Mouse (Mus musculus): ENCODE measurements around the gene Lao1.
A peak's percentile ranks its signal among the peaks of the same experiment; 100 is the strongest.
"Not testable (repeated sequence)": the region's sequence is repeated elsewhere in the genome, so short reads cannot be mapped to it uniquely, and the experiment has no call there.

Gene Lao1

DNA sequence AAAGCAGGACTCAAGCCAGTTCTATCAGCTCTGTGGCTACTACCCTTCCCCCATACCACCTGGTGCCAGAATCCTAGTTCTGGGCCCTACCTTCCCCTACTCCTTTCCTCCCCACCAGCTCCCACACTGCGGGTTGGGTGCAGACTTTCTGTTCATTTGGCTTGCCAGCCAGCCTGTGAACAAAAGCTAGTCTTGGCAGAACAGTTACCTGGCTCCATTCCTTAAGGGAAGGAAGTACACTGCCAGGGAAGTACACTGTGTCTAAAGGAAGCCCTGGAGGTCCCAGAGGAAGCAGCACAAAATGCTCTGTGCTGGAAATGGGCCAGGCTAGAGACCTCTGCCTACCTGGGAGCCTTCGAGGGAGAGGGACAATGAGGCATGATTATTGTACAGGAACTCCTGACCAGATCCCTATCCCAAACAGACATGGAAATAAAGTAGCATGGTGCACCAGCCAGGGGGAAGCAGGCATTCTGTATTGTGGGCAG, at the start of gene Lao1:
Lao1 (plus strand) TSS at position 438 of the 488 bp plus-strand sequence.
- DNase-seq (ENCODE audit: low read depth), result no peak

DNA sequence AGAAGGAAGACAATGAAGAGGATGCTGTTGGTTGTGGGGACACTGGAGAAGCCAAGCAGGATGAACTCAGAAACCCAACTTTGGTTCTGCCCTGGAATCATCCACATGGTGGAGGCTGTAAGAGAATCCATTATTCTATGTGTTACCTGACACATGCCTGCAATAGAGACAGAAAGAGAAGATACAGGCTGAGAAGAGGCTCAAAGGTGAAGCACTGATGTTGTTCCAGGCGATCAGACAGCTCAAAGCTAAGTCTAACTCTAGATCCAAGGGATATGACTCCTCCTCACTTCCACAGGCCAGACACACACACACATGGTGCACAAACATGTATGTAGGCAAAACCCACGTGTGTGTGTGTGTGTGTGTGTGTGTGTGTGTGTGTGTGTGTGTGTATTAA, 44.0 kb upstream of the Lao1 start, which contains the start of gene Olfr1329:
Olfr1329 (minus strand) TSS at position 101 of the 400 bp plus-strand sequence.
- DNase-seq (ENCODE audit: low read depth), result not testable (repeated sequence)

DNA sequence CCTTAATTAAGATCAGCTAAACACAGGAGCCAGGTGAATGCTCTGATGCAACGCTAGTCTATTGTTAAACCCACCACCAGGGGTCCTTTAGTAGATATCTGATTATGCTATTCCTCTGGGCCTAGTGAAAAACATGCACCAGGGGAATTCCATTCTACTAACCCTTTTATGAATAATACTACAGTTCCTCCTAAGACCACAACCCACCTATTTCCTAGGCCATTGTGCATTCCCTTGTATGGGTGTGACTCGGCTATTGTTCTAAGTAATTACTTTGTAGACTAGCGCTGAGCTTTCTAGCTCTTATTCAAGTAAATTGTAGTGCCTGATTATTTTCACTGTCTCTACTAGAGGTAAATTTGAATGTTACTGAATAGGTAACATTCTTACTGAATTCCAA, 30.1 kb upstream of the Lao1 start:
- DNase-seq (ENCODE audit: low read depth), result not testable (repeated sequence)

DNA sequence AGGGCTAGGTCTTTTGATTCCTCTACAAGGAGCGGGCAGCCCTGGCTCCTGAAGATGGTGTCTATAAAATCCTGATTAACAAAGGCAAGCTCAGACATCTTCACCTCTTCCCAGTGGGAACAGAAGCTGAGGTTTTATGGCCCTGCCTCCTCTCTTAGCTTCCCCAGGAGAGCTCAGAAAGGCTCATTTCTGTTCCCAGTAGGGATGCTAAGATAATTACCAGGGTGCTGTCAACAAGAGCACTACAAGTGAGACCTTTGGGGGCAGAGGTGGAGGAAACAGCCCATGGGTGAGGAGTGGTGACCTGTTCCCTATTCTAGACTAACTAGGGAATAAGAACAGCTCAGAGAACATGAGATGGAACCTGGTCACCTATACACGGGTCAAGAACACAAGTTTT, 22.9 kb upstream of the Lao1 start, which contains the start of gene Olfr1328:
Olfr1328 (minus strand) TSS at position 101 of the 400 bp plus-strand sequence.
- DNase-seq (ENCODE audit: low read depth), result no peak

DNA sequence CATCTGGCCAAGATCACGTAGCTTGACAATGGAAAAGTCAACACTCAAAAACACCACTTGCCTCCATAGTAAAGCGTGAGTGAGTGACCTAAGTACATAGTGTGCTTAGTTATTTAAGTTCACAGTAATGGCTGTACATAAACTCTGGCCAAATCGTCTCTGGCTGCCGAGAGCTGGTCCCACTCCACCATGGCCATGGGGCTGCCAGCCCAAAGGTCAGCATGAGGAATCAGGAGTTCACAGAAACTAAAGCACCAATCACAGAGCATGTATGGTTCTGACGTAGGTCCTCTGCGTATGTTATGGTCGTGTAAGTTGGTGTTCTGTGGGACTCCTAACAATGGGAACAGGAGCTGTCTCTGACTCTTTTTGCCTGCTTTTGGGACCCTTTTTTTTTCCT, 2.6 kb upstream of the Lao1 start:
- DNase-seq (ENCODE audit: low read depth), result no peak

DNA sequence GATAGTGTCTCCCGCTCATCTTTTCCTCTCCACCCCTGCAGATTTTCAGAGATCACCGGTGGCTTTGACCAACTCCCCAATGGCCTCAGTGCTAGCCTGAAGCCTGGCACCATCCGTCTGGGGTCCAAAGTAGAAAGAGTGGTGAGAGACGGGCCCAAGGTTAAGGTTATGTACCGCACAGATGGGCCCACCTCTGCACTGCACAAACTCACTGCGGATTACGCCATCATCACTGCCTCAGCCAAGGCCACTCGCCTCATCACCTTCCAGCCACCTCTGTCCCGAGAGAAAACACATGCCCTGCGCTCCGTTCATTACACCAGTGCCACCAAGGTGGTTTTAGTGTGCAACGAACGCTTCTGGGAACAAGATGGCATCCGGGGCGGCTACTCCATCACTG, 6.3 kb downstream of the Lao1 start:
- DNase-seq (ENCODE audit: low read depth), result no peak

DNA sequence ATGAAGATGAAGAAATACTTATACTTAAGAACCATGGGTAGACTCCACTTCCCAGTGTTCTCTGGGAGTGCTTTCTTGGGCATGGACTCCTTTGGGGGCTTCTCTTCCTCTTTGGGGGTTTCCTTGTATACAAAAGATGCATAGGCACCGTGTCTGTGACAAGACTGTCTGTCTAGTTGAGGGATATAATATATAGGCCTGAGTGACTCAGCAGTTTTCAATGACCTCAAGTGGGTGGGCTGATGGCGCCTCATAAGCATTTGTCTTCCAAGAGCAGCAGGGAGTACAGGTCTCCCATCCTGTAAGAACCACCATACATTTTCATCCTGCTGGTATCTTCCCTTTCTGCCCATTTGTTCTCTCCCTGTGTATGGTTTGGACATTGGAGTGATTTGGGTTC, 11.9 kb downstream of the Lao1 start:
- no peak for DNase-seq (ENCODE audit: low read depth)

DNA sequence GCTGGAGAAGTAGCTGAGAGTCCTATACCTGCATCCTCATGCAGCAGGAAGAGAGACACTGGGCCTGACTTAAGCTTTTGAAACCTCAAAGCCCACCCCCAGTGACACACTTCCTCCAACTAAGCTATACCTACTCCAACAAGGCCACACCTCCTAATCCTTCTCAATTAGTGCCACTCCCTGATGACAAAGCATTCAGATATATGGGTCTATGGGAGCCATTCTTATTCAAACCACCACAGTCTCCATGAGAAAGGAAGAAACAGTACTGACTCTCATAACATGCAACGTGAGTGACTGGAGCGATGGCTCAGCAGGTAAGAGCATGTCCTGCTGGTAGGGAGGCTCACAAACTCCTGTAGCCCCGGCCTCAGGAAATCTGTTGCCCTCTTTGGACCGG, 23.9 kb downstream of the Lao1 start:
- DNase-seq (ENCODE audit: low read depth), result no peak

DNA sequence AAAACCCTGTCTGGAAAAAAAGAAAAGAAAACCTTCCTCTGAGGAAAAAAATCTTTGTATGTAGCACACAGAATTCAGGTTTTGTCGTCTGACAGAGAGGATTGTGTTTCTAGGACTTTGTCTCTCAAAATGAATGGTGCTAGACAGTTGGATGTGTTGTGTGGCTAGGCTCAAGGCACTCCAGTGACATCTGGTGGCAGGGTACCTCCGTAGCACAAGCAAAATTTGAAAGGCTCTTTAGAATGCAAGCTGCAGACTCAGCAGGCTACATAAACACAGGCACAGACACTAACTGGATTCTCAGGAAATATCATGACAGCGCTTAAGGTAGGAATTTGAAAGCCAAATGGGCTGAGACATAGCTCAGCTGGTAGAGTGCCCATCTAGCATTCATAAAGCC, 27.2 kb downstream of the Lao1 start:
- DNase-seq (ENCODE audit: low read depth), result peak; percentile 68

DNA sequence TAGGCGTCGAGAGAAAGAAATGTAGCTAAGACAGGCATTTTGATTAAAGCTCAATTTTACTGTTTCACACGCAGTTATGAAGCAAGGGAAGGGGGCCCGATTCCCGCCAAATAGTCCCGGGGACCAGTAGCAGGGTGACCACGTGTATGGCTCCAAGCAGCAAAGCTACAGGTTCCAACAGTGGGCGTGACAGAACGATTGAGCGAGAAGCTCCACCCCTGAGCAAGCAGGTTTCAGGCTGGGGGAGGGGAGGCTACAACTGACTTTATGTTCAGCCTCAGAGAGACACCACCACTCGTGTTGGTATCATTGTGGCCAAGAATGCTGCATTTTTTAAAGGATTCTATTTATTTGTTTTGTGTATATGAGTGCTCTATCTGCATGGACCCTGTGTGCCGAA, 28.0 kb downstream of the Lao1 start:
- DNase-seq (ENCODE audit: low read depth), result no peak

DNA sequence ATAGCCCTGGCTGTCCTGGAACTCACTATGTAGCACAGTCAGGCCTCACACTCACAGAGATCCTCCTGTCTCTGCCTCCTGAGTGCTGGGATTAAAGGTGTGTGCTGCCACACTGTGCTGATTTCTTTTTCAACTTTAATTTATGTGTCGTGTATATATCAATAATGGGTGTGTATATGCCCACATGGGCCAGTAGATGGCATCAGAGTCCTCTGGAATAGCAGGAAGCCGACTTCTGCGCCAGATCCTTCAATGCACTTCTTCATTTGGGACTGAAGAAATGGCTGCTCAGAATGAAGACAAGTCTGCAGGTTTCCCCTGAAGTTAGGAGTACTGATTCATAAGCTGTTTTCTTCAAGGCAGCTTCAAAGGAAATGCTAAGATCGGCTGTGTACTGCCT, 30.4 kb downstream of the Lao1 start:
- DNase-seq (ENCODE audit: low read depth), result peak; percentile 80

DNA sequence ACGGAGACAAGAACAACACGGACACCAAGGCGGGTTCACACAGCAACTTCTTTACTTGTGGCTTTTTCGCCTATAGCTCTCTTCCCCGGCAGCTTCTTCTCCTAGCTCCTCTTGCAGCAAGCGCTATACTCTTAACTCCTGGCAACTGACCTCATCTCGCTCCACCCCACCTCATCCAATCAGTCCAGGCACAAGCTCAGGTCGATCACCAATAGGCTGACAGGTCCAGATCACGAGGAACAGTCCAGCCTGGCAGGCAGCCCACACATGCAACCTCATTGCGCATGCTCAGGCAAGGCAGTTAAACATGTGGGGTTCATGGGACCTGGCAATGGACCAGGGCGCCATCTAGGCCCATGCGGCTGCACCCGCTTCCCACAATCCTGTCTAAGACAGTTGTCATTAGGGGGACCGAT, 35.8 kb downstream of the Lao1 start:
- DNase-seq (ENCODE audit: low read depth), result no peak

DNA sequence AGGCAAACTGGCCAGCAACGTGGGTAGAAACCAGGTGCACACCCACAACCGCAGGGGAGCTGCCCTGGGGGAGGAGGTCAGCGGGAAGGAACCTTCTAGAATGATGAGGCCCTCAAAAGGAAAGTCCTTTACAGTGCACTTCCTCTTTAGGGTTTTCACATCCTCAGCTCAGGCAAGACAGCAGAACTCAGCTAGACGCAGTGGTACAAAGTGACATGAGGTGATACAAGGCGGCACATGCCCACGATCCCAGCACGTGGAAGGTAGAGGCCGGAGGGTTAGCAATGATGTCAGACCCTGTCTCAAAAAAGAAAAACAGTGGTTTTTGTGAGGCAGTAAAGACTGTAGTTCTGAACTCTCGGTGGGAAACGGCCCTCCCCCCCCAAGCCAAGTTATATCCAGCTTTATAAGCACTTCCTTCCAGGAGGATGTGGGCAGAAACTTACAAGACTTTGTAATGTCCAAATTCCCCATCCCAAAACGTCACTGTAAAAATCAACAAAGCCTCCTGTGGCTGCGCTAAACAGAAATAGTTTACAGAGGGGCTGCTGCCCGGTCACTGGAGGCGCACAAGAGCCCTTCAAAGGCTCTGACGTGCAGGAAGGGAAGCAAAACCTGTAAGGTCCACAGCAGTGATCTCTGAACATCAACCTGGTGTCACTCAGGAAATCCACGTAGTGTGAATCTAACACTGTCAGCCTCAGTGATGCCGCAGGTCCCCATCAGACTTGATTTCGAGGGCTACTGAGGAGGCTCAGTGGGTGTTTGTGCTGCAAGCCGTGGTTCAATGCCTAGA, 38.5 kb downstream of the Lao1 start:
- no peak for DNase-seq (ENCODE audit: low read depth)

DNA sequence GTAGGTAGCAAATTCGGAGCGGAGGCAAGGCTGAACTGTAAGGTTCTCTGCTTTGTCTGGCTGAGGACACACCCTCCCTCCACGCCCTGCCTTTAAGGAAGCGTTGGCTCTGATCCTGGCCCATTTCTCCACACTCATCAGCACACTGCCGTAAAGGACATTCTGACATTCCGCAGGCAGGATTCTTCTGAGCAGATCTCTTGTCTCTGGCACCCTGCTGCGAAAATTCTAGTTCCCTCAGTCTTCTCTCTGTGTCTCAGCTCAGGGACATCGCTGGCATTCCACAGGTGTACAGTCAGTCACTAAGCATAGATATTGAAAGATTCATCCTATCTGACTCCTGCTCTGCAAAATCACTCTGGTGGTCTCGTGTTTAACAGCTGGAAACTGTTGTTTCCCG, 40.3 kb downstream of the Lao1 start:
- no peak for DNase-seq (ENCODE audit: low read depth)

DNA sequence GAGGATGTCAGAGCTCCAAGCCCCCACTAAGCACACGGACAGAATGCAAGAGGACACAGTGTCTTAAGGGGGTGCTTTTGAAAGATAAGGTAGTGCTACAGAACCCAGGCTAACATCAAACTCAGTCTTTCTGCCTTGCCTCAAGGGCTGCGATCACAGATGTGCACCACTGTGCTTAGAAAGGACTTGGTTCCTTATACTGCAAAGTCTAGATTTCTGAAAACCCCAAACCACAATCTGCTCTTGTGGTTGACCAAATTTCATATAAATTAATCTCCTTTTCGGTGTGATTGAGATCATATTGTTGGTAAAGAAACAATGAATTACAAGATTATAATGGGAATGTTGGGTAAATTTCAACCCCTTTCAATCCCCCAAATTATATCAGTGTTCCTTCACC, 41.1 kb downstream of the Lao1 start:
- no peak for DNase-seq (ENCODE audit: low read depth)

DNA sequence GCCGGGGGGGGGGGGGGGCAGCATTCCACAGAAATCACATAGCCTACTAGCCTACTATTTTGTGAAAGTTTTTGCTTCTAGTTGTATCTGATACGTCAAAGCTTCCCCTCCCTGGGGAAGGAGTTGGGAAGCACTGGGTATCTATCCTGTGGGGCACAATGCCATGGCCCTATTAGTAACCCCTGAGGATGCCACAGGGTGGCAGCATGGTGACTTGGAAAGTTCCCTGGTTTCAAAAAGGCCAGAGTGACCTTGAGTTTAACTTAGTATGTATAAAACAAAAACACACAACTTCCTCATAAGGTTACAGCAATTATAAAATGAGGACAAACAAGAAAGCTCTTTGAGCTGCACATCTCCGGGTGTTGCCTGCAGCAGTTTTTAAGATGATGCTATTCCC, 42.8 kb downstream of the Lao1 start:
- DNase-seq (ENCODE audit: low read depth), result peak; percentile 74

DNA sequence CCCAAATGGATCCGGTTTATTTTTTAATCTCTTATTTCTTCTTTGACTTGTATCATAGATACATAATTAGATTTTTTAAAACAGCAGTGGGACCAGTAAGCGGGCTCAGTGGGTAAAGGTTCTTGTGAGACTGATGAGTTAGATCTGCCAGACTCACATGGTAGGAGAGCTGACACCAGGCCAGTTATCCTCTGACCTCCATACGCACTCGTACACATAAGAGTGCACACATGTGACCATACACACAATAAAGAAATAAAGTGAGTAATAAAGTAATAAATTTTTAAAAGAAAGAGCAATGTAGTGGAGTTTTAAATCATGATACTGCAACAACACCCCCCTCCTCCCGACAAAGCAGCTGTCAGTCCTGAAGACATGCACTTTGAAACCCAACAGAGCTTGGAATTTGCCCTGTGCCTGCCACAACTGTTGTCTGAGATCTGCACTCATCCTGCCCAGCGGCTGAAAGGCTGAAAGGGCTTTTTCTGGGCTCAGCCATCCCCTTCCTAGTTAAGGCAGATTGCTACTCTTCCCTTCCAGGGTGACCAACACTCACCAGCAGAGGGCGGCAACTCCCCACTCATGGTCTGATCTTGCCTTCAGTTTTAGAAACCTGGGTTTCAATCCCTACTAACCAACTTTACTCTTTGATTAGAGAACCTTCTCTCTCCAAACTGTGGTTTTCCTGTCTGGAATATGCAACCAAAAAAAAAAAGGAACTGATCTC, 43.4 kb downstream of the Lao1 start:
- peak; percentile 97 for DNase-seq (ENCODE audit: low read depth)

DNA sequence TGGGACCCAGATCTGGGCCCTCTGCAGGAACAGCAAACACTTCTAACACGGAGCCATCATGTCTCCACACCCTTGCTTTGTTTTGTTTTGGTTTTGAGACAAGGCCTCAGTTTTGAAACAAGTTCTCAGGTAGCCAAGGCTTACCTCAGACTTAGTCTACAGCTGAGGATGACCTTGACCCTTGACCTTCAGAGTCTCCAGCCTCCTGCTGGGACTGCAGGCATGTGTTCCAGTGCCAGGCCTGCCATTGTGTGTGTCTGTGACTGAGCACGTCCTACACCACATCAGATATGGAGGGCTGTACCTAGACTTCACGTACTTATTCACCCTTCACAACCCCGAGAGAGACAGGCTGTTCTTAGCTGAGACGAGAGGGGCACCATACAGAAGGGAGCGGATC, 46.2 kb downstream of the Lao1 start:
- DNase-seq (ENCODE audit: low read depth), result no peak

DNA sequence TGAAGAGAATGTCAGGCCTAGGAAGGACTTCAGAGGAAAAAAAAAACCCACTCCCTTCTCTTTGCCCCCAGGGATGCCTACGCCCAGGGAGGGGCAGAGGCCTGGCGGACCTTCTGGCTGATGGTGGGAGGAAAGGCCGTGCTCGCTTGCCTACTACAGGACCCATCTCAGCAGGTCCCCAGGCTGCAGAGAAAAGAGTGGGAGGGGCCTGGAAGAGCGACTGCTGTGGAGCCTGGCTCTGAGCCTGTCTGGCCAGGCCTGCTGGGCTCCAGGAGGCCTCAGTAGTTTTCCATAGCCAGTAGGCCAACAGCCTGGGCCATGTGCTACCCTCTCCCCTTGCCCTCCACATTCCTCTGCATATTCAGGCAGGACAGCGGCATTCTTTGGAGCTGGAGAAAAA, 47.1 kb downstream of the Lao1 start:
- DNase-seq (ENCODE audit: low read depth), result peak; percentile 77

DNA sequence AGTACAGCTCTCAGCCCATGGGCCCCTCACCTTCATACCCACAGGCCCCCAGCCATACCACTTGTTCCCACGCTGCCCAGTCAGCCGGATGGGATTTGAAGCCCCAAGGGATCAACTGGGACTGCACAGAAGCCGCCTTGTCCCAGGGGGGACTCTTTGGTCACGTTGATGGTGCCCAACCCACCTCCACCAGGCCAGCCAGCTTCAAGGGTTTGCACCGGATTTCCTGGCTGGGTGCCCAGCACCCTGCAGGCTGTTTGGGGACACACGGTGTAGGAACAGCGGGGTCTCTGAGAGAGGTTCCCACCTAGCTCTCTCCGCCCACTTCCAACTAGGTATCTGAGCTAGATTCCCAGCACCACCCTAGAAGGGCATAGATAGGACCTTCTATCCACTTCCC, 48.4 kb downstream of the Lao1 start:
- DNase-seq (ENCODE audit: low read depth), result no peak

DNA sequence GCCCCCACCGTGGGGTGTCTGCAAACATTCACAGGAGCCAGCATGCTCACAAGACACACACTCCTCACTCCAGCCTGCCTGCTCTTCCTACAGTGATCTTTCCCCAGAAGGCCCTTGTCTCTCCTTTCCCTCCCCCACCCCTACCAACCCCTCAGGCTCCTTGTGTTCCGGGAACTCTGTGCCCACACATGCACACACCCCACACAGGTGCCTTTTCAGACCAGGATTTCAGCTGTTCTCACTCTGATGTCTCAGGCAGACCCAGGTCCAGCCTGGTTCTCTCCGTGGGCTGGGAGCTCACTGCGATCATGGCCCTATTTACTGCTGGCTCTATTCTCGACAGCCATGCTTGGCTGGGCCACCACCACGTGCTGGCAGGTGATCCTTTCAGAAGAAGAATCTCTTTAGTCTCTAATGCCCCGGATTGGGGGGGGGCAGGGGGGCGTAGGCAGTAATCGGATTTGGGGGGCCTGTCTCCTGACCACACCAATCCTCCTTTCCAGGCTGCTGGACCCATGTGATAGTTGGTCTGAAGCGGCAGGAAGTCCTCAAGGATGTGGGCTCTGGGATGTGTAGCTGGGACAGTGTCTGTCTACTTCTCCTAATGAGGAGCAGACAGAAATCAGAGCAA, 49.8 kb downstream of the Lao1 start:
- no peak for DNase-seq (ENCODE audit: low read depth)

DNA sequence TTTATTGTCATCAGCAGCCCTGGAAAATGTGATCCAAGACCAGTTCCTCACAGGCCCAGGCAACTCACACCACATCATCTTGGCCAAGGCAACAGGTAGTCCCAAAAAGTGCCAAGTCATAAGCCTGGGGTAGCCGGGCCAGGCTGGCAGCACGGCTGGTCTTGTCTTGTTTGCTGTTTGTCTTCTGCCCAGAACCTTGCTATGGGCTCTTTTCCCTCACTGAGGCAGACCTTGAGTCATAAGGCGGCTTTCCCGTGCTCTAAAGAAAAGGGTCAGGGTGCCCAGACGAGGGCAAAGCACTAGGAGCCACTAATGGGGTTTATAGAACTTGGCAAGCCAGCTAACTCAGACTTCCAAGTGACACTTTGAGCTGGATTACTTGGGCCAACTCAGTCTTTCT, 51.7 kb downstream of the Lao1 start:
- no peak for DNase-seq (ENCODE audit: low read depth)

DNA sequence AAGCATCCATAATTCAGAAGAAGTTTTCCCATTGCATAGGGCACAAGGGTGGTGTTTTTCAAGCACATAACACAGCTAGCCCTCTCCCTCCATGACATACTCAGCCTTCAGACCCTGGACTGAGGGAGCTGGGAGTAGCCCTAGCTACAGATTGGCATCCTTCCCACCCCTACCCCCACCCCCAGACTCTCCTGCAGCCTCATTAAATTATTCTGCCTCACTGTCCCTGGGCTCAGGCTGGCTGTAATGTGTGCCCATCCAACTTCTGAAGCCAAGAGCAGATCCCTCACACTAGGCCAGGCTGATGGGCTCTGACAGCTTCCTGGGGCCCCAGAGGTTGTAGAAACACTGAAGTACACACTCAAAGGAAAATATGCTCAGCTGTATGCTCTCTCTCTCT, 53.6 kb downstream of the Lao1 start:
- DNase-seq (ENCODE audit: low read depth), result no peak

All from NIH3T3 (cell line).